Mouse (Mus musculus): ENCODE measurements around the gene Marc2. TPM values are rescaled to one million over a fixed set of nuclear protein-coding genes. Genes with fewer than 3 reads are reported as not detected.

Marc2 gene
- total RNA-seq, 2 experiments from 2014 or later = 122 to 125 TPM

Small RNA genes within 50 kb of the gene (microRNA-seq; reads per million reads assigned to microRNA genes)
- gene Mir1981 (ENCODE audit: borderline replicate concordance in 2 of 2) = 80.7 to 102 reads per million in 2 experiments

Other genes starting within 250 kb of the Marc2 start
- gene Hlx, start 113.8 kb downstream of the Marc2 start, total RNA-seq (2021) = 10 to 100 TPM in 1 of 2 experiments, 1 to 10 TPM in 1; 5.9 to 10.0 TPM
- under 1 TPM in 1 of 2 experiments, not detected in 1; 0.38 TPM for gene Marc1, start 35.1 kb downstream of the Marc2 start, total RNA-seq (2021)
- 10 to 100 TPM; 10.9 to 18.7 TPM for gene C130074G19Rik, start 36.8 kb upstream of the Marc2 start, total RNA-seq (2021)
- gene Mark1, start 153.1 kb upstream of the Marc2 start, total RNA-seq (2021) = 1 to 10 TPM; 3.2 to 3.7 TPM